Mouse (Mus musculus) monocyte, adult 2 months (primary cell): ENCODE results near the gene Tuba1a.
A peak's percentile ranks its signal among the peaks of the same experiment; 100 is the strongest.
"Not testable (repeated sequence)": the region's sequence is repeated elsewhere in the genome, so short reads cannot be mapped to it uniquely, and the experiment has no call there.

Source experiments
- DNase-seq, 2 experiments: peaks; one replicate each; pipeline ENCODE4 v3.0.0; 2022; ENCODE audit warnings: low spot score in 2 of 2, low read depth in 1 of 2

Tuba1a gene

DNA sequence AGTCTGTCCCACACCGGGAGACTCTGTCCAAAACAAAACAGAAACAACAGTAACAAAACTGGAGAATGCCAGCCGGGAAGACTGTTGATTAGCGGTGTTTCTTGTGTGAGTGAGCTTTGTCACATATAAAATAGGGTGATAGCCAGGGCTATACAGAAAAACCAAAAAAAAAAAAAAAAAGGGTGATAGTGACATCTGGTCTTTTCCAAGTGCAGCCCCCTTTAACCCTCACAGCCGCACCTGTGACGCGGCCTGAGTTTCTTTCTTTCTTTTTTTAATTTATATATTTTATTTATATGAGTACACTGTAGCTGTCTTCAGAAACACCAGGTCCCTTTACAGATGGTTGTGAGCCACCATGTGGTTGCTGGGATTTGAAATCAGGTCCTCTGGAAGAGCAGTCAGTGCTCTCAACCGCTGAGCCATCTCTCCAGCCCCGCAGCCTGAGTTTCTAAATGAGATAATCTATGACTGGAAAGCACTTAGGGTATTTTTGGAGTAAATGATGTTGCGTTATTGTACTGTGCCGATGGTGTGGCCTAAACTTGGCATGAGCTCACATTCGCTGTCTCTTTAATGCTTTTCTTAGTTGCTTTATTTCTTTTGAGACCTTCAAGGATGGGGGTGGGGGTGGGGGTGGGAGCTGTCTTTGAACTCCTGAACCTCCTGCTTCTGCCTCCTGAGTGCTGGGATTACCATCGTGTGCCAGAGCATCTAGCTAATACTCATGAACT is 32.6 kb upstream of the Tuba1a start:
- DNase-seq, result no peak

DNA sequence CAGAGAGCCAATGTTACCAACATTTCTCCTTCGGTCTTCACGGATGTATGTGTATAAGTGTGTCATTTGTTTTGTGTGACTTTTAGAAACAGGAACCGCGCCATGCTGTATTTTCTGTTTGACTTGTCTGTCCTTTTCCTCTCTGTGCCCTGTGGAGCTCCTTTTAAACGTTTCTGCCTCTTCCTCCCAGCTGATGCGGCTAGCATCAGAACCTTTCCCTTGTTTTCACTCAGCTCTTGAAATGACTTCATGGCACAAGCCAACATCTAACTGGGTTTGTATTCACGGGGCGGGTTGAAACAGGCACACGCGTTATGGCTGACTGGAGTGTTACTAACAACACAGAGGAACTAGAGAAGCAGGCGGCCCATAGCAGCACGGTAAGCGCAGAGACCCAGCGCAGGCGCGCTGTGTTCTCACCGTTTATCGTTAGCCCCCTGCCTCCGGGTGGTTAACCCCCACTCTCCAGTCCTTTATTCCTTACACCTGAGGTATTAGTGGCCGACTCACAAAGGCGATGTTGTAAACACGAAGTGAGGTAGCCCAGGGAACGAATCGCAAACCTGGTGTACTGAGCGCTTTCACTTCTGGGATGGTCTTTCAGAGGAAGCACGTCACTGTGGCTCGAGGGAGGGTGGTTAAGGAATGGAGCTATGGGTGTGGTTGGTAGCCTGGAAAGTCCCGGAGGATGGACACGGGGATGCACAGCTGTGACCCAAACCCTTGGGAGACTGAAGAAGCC is 31.9 kb upstream of the Tuba1a start:
- DNase-seq, result peak; percentile 76 to 86

DNA sequence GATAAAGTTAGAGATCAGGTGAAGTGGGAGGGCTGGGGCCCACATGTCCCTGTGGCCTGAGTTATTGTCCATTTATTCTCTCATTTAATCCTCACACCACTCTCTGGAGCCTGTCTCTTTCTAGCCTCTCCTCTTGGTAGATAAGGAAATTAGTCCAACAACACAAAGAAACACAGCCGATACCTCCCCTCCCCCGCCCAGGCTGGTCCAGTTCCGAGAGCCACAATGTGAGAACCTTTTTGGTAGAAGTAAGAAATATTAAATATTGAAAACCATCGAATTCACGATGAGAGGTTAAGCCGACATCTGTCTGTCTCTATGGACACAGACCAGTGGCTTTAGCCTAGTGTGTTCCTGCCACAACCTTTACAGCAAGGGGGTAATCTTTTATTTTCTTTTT is 31.2 kb upstream of the Tuba1a start:
- DNase-seq, result no peak

DNA sequence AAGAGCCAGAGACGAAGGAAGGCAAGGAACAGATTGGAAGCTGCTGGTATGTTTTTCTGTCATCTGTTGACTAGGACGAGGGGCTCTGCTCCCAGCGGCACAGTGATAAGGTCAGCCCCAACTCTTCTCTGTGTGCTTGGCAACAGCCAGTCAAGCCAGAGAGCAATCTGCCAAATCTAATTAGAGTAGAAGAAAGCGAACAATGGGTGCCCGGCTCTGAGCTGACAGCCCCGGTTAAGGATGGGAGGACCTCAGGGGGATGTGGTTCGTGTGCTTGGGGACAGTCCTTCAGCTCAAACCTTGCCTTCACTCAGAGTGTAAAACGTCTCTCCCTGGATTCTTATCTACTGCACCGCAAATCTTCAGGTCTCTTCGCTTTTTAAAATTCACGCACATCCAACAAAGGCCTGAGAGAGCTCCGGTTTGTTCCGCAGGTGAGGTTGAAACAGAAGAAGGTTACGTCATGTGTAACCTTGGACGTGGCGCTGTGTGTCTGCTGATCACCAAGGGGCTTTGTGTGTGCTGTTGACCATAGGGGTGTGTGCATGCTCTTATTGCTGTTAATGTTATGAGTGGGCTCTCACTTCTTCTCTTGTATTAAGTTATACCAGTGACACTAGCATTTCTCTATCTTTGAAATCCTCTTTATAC is 30.1 kb upstream of the Tuba1a start:
- DNase-seq, result no peak

- DNase-seq, result no peak
Measured at GRCm38 (mm10) chr15:98982100-98982499, 28.6 kb upstream of the Tuba1a start.

- no peak for DNase-seq
Measured at GRCm38 (mm10) chr15:98980012-98980614, 26.6 kb upstream of the Tuba1a start.

- DNase-seq, result no peak
Measured at GRCm38 (mm10) chr15:98978409-98979172, 25.1 kb upstream of the Tuba1a start.

GRCm38 (mm10) chr15:98977759-98978408 is 24.4 kb upstream of the Tuba1a start:
- DNase-seq, result no peak

- DNase-seq, result no peak
Measured at GRCm38 (mm10) chr15:98976763-98977758, 23.6 kb upstream of the Tuba1a start.

- DNase-seq, result no peak
Measured at GRCm38 (mm10) chr15:98973015-98973614, 19.6 kb upstream of the Tuba1a start.

DNA sequence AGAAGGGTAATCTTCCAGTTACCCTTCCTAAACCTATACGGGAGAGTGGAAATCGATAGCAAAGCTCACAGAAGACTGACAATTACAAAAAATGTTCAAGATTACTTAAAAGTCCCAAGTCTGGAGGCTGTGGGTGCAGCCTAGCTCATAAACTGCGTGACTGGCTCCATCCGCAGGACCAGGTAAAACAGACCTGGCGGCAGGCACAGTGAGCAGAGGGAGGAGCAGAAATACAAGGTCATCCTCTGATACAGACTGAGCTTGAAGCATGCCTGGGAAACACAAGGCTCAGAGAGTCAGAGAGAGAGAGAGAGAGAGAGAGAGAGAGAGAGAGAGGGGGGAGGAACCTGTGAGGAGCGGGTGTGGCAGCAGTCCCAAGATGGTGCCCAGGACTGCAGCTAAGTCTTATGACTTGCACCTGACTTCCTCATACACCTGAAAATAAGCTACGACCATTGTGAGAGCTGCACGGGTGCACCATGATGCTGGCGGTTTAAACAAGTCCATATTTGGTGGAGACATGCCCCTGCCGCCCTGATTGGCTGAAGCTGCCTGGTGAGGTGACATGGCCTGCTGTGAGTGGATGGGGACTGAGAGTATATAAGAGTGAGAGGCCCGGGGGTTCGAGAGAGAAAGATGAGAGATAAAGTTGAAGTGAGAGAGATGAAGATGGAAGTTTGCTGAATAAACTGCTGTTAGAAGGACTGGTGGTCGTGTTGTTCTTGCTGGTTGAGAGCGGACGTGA is 18.2 kb upstream of the Tuba1a start:
- not testable (repeated sequence) for DNase-seq

- DNase-seq, result no peak
Measured at GRCm38 (mm10) chr15:98971111-98971510, 17.6 kb upstream of the Tuba1a start.

DNA sequence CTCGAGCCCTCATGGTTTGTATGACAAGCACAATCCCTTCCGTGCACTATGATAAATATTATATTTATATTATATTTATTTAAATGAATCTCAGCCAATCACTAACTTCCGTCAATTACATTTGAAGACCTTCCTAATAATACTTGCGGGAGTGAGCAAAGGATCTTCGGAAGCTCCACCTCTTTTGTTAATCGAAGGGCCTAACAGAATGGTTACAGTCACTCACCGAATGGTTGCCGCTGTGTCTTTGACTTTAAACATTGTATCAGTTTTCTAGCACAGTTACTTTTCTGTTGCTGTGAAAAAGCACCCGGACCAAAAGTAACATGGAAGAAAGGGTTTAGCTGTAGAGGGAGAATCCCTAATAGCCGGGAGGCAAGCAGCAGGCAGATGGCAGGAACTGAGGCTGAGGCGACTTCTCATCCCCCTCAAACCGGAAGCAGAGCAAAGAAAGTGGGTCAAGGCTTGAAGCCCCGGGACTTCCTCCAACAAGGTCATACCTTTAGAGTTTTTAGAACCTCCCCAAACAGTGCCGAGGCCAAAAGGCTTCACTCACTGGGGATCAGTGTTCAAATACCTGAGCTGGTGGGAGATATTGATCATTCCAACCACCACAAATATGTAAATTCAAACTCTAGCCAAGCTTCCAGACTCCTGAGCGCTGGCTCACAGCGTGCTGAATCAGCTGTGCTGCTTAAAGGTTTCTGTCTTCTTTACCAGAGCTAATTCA is 16.0 kb upstream of the Tuba1a start:
- DNase-seq, result no peak

- no peak for DNase-seq
Measured at GRCm38 (mm10) chr15:98968701-98969371, 15.3 kb upstream of the Tuba1a start.

GRCm38 (mm10) chr15:98959531-98959930 is 6.0 kb upstream of the Tuba1a start:
- no peak for DNase-seq

- no peak for DNase-seq
Measured at GRCm38 (mm10) chr15:98958901-98959420, 5.5 kb upstream of the Tuba1a start.

- DNase-seq, result no peak
Measured at GRCm38 (mm10) chr15:98957475-98957874, 4.0 kb upstream of the Tuba1a start.
